Mouse (Mus musculus) embryonic facial prominence, embryonic 14.5 days (tissue): ENCODE data around the gene Tbc1d9b. TPM values are rescaled to one million over a fixed set of nuclear protein-coding genes. Genes with fewer than 3 reads are reported as not detected.
A peak's percentile ranks its signal among the peaks of the same experiment; 100 is the strongest.
"Not testable (repeated sequence)": the region's sequence is repeated elsewhere in the genome, so short reads cannot be mapped to it uniquely, and the experiment has no call there.

ENCODE experiments used
- ATAC-seq: fragments of 200-750 bp; cut with Nextera tagmentation; 2 replicates; pipeline ENCODE4 v1.8.0; 2017; ENCODE audit warnings: low read depth, moderate number of reproducible peaks, moderate TSS enrichment
- DNase-seq: peaks from one replicate; pipeline ENCODE4 v3.0.0-alpha.2; 2015; ENCODE audit warnings: low spot score
- H3K27ac ChIP-seq: fragments of 300-500 bp; sonication (generic); replicated peaks from 2 replicates; pipeline ENCODE4 v1.5.1; 2014; ENCODE audit warnings: low read depth, mild to moderate bottlenecking, low read length, moderate library complexity
- H3K27me3 ChIP-seq: fragments of 300-500 bp; sonication (generic); replicated peaks from 2 replicates; pipeline ENCODE4 v1.6.1; 2014; ENCODE audit warnings: low read length; ENCODE audit not compliant: control insufficient read depth, insufficient read depth
- H3K36me3 ChIP-seq: fragments of 300-500 bp; sonication (generic); 2 replicates; pipeline ENCODE4 v1.6.1; 2014; ENCODE audit warnings: low read length, mixed read lengths; ENCODE audit not compliant: control insufficient read depth, insufficient read depth
- H3K4me1 ChIP-seq: fragments of 300-500 bp; sonication (generic); 2 replicates; pipeline ENCODE4 v1.6.1; 2014; ENCODE audit warnings: antibody characterized with exemption, low read length; ENCODE audit not compliant: control insufficient read depth, insufficient read depth
- H3K4me2 ChIP-seq: fragments of 300-500 bp; sonication (generic); 2 replicates; pipeline ENCODE4 v1.6.1; 2014; ENCODE audit warnings: low read depth, mild to moderate bottlenecking, low read length, moderate library complexity, mixed read lengths
- H3K4me3 ChIP-seq: fragments of 300-500 bp; sonication (generic); 2 replicates; pipeline ENCODE4 v1.5.1; 2014; ENCODE audit warnings: low read depth, mild to moderate bottlenecking, low read length
- H3K9ac ChIP-seq: fragments of 300-500 bp; sonication (generic); 2 replicates; pipeline ENCODE4 v1.6.1; 2014; ENCODE audit warnings: low read depth, mild to moderate bottlenecking, low read length, moderate library complexity, mixed read lengths
- H3K9me3 ChIP-seq: fragments of 300-500 bp; sonication (generic); 2 replicates; pipeline ENCODE4 v1.6.1; 2016; ENCODE audit warnings: low read length; ENCODE audit not compliant: control insufficient read depth
- WGBS: fragments of 180-500 bp; shearing (Covaris S2); extraction: QIAGEN DNeasy Blood & Tissue Kit; methylation state at CpG from one replicate; pipeline ENCODE4 v1.1.7; 2014; 5-methylcytosine and 5-hydroxymethylcytosine counted together
- polyA plus RNA-seq: library from polyadenylated mRNA; unstranded; fragments of >200 nt; fragmentation: Nextera tagmentation; extraction: Ambion mirVana; gene quantifications from 2 replicates; pipeline ENCODE4 v1.2.1, GENCODE M21; 2014

Gene Tbc1d9b
- polyA plus RNA-seq, 1 experiment from 2014 or later = 40.1 TPM

DNA sequence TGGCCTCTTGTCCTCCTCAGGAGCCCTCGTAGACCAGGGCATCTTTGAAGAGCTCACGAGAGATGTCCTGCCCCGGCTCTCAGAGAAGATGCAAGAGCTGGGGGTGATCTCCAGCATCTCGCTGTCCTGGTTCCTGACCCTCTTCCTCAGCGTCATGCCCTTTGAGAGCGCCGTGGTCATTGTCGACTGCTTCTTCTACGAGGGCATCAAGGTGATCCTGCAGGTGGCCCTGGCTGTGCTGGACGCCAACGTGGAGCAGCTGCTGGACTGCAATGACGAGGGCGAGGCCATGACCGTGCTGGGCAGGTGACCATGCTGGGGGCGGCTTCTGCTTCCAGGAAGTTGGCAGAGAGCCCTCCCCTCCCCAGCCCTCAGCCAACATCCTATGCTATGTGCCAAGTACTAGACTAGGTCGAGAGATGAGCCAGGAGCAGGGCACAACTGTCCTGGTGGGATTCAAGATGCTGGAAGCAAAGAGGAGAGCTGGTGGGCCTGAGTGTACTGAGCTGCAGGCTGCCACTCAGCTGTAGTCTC is 25.6 kb downstream of the Tbc1d9b start:
- Histone ChIP-seq H3K9me3 (no peaks in the 10 kb centered on the region), H3K4me3 (no peak overlapping the region), H3K27me3 (no peaks in the 10 kb centered on the region), H3K36me3 (peaks cover 98% of the 10 kb centered on the region), H3K4me1 (no peaks in the 10 kb centered on the region), H3K27ac (no peak overlapping the region), H3K4me2 (no peak overlapping the region), H3K9ac (no peak overlapping the region)
- no peak for ATAC-seq
- DNase-seq = no peak
- 95% methylated on average over 16 of the region's 16 CpGs for WGBS

DNA sequence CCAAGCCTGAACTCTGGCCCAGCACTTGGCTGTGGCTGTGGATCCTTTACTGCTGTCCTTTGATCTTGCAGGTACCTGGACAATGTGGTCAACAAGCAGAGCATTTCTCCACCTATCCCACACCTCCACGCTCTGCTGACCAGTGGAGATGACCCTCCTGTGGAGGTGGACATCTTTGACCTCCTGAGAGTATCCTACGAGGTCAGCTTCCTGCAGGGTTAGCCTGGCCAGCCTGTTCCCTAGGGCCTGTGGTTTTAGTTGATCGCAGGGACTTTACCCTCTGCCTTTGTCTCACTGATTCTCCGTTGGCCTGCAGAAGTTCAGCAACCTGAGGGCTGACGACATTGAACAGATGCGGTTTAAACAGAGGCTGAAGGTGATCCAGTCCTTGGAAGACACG is 27.1 kb downstream of the Tbc1d9b start:
- Histone ChIP-seq H3K9ac (no peak overlapping the region), H3K4me2 (no peak overlapping the region), H3K27ac (no peak overlapping the region), H3K9me3 (no peaks in the 10 kb centered on the region), H3K4me1 (no peaks in the 10 kb centered on the region), H3K36me3 (peaks cover 98% of the 10 kb centered on the region), H3K4me3 (no peak overlapping the region), H3K27me3 (no peaks in the 10 kb centered on the region)
- ATAC-seq = no peak
- WGBS = 85% methylated on average over 7 of the region's 7 CpGs
- DNase-seq = no peak

- H3K9ac ChIP-seq = no peak overlapping the region
- peaks cover 98% of the 10 kb centered on the region for H3K36me3 ChIP-seq
- H3K9me3 ChIP-seq = no peaks in the 10 kb centered on the region
- no peak for ATAC-seq
- H3K4me1 ChIP-seq = no peaks in the 10 kb centered on the region
- DNase-seq = no peak
- no peak overlapping the region for H3K27ac ChIP-seq
- no peaks in the 10 kb centered on the region for H3K27me3 ChIP-seq
- no peak overlapping the region for H3K4me2 ChIP-seq
- no peak overlapping the region for H3K4me3 ChIP-seq
- WGBS = 85% methylated on average over 4 of the region's 4 CpGs
These were observed 28.2 kb downstream of the Tbc1d9b start for GRCm38 (mm10) chr11:50159347-50159746.

- Histone ChIP-seq H3K9ac (no peak overlapping the region), H3K4me3 (no peak overlapping the region), H3K4me2 (no peak overlapping the region), H3K27ac (no peak overlapping the region), H3K4me1 (no peaks in the 10 kb centered on the region), H3K36me3 (peaks cover 90% of the 10 kb centered on the region), H3K9me3 (no peaks in the 10 kb centered on the region), H3K27me3 (no peaks in the 10 kb centered on the region)
- peak; percentile 50 for DNase-seq
- ATAC-seq = peak; percentile 42; the same call in 1 of the 2 replicates
- WGBS = 63% methylated on average over 10 of the region's 10 CpGs
These were observed 30.5 kb downstream of the Tbc1d9b start for GRCm38 (mm10) chr11:50161578-50162304.

GRCm38 (mm10) chr11:50162338-50163050 is 31.3 kb downstream of the Tbc1d9b start:
- 97% methylated on average over 3 of the region's 3 CpGs for WGBS
- Histone ChIP-seq H3K4me2 (no peak overlapping the region), H3K4me1 (no peaks in the 10 kb centered on the region), H3K27ac (no peak overlapping the region), H3K36me3 (peaks cover 86% of the 10 kb centered on the region), H3K9ac (no peak overlapping the region), H3K9me3 (no peaks in the 10 kb centered on the region), H3K4me3 (no peak overlapping the region), H3K27me3 (no peaks in the 10 kb centered on the region)
- ATAC-seq (no peak), DNase-seq (no peak)

GRCm38 (mm10) chr11:50168352-50168751 is 37.2 kb downstream of the Tbc1d9b start:
- Histone ChIP-seq H3K9ac (no peak overlapping the region), H3K9me3 (no peaks in the 10 kb centered on the region), H3K27ac (no peak overlapping the region), H3K4me3 (no peak overlapping the region), H3K36me3 (peaks cover 71% of the 10 kb centered on the region), H3K27me3 (no peaks in the 10 kb centered on the region), H3K4me2 (no peak overlapping the region), H3K4me1 (no peaks in the 10 kb centered on the region)
- ATAC-seq (no peak), DNase-seq (no peak)
- WGBS = 92% methylated on average over 5 of the region's 5 CpGs

GRCm38 (mm10) chr11:50174111-50174729 is 43.0 kb downstream of the Tbc1d9b start, which contains the start of gene Mrnip:
Gene Mrnip (plus strand): TSS chr11:50174444.
- 4% methylated on average over 19 of the region's 19 CpGs for WGBS
- DNase-seq, H3K4me1 ChIP-seq, H3K27me3 ChIP-seq, H3K9me3 ChIP-seq: not testable (repeated sequence)
- ATAC-seq = peak; percentile 10; the same call in 1 of the 2 replicates
- peak within 1 kb of the TSS; percentile 80 for H3K9ac ChIP-seq
- H3K4me2 ChIP-seq = peak within 1 kb of the TSS; percentile 83
- H3K27ac ChIP-seq = peak within 1 kb of the TSS; percentile 54
- peaks cover 34% of the 10 kb centered on the region for H3K36me3 ChIP-seq
- H3K4me3 ChIP-seq = peak within 1 kb of the TSS; percentile 68

DNA sequence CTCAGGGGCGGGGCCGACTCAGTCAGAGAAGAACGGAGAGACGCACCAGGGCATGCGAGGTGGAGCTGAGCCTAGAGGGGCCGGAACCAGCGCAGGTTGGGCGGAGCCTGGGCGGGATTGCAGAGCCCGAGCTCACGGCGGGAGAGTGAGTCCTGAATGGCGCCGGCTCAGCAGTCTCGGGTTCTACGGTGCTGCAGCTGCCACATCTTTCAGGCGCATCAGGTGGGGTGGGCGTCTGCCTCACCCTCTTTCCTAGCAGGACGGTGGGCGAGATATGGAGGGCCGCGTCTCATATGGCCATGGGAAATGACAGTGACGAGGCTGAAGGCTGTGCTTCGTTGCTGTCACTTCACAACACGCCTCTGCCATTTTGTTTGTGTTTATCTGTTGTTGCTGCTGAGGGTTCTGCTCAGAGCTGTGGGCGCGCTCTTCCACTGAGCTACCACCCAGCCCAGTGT is 43.6 kb downstream of the Tbc1d9b start:
- Histone ChIP-seq H3K27me3 (no peaks in the 10 kb centered on the region), H3K36me3 (peaks cover 33% of the 10 kb centered on the region), H3K27ac (peak overlapping the region; percentile 54), H3K4me3 (peak overlapping the region; percentile 68), H3K9ac (peak overlapping the region; percentile 80), H3K4me2 (peak overlapping the region; percentile 83), H3K4me1 (peaks cover 6% of the 10 kb centered on the region), H3K9me3 (no peaks in the 10 kb centered on the region)
- WGBS = under 1% methylated on average over 16 of the region's 27 CpGs
- ATAC-seq = peak; percentile 100
- peak; percentile 99 for DNase-seq
